Mouse (Mus musculus): ENCODE results near the gene Cnn1. TPM values are rescaled to one million over a fixed set of nuclear protein-coding genes. Genes with fewer than 3 reads are reported as not detected.
"Not testable (repeated sequence)": the region's sequence is repeated elsewhere in the genome, so short reads cannot be mapped to it uniquely, and the experiment has no call there.

The Cnn1 gene
- polyA plus RNA-seq, 1 experiment from 2014 or later = 6.7 TPM

GRCm38 (mm10) chr9:22135644-22136390, 36.8 kb downstream of the Cnn1 start, which contains the start of gene Acp5:
TSS of gene Acp5 (minus strand) at chr9:22135711.
- 0 out of 2 replicates have a peak within 1 kb of the TSS, but pooled peaks have one; percentile 39 for H3K27ac ChIP-seq (replicated peaks)
- no peak within 1 kb of the TSS for H3K4me3 ChIP-seq
- ATAC-seq (ENCODE audit: low FRiP score, low read depth) = no peak
- H3K9ac ChIP-seq (replicated peaks) = no peak within 1 kb of the TSS
- no peaks in the 10 kb centered on the region for H3K36me3 ChIP-seq
- H3K4me2 ChIP-seq (replicated peaks) = no peak within 1 kb of the TSS
- peaks cover 18% of the 10 kb centered on the region for H3K4me1 ChIP-seq
- H3K9me3 ChIP-seq = no peaks in the 10 kb centered on the region
- WGBS = 74% methylated on average over 7 of the region's 7 CpGs
- H3K27me3 ChIP-seq = peaks cover 48% of the 10 kb centered on the region

GRCm38 (mm10) chr9:22136765-22137547, 37.9 kb downstream of the Cnn1 start:
- Histone ChIP-seq H3K27me3 (peaks cover 37% of the 10 kb centered on the region), H3K36me3 (no peaks in the 10 kb centered on the region), H3K27ac (replicated peaks) (0 out of 2 replicates have a peak overlapping the region, but pooled peaks have one; percentile 39), H3K9me3 (no peaks in the 10 kb centered on the region), H3K9ac (replicated peaks) (no peak overlapping the region), H3K4me1 (peaks cover 12% of the 10 kb centered on the region), H3K4me2 (replicated peaks) (peak overlapping the region; percentile 3; the same call in 1 of the 2 replicates), H3K4me3 (no peak overlapping the region)
- no peak for ATAC-seq (ENCODE audit: low FRiP score, low read depth)
- 7% methylated on average over 23 of the region's 23 CpGs for WGBS

GRCm38 (mm10) chr9:22138480-22138879, 39.5 kb downstream of the Cnn1 start:
- no peak for ATAC-seq (ENCODE audit: low FRiP score, low read depth)
- 35% methylated on average over 2 of the region's 2 CpGs for WGBS

GRCm38 (mm10) chr9:22139746-22140145, 40.7 kb downstream of the Cnn1 start:
- WGBS = 92% methylated on average over 5 of the region's 5 CpGs

More at GRCm38 (mm10) chr9:22138480-22138879, 39.5 kb downstream of the Cnn1 start:
- Histone ChIP-seq H3K4me1 (peaks cover 11% of the 10 kb centered on the region), H3K27me3 (peaks cover 21% of the 10 kb centered on the region), H3K27ac (replicated peaks) (no peak overlapping the region), H3K4me2 (replicated peaks) (no peak overlapping the region), H3K9ac (replicated peaks) (no peak overlapping the region), H3K36me3 (no peaks in the 10 kb centered on the region), H3K4me3 (no peak overlapping the region), H3K9me3 (no peaks in the 10 kb centered on the region)

GRCm38 (mm10) chr9:22143108-22144037, 44.4 kb downstream of the Cnn1 start:
- H3K9me3 ChIP-seq = 0 out of 2 replicates have a peak, but pooled peaks cover 5% of the 10 kb centered on the region
- H3K4me2 ChIP-seq (replicated peaks) = no peak overlapping the region
- WGBS = 58% methylated on average over 17 of the region's 17 CpGs
- H3K4me3 ChIP-seq = no peak overlapping the region
- no peak overlapping the region for H3K27ac ChIP-seq (replicated peaks)
- H3K27me3 ChIP-seq = no peaks in the 10 kb centered on the region
- ATAC-seq (ENCODE audit: low FRiP score, low read depth) = peak; percentile 63; the same call in 1 of the 2 replicates
- H3K4me1 ChIP-seq = no peaks in the 10 kb centered on the region
- H3K36me3 ChIP-seq = no peaks in the 10 kb centered on the region
- no peak overlapping the region for H3K9ac ChIP-seq (replicated peaks)

More at GRCm38 (mm10) chr9:22139746-22140145, 40.7 kb downstream of the Cnn1 start:
- Histone ChIP-seq H3K27me3 (peaks cover 16% of the 10 kb centered on the region), H3K27ac (replicated peaks) (no peak overlapping the region), H3K36me3 (no peaks in the 10 kb centered on the region), H3K4me2 (replicated peaks) (no peak overlapping the region), H3K4me3 (no peak overlapping the region), H3K9ac (replicated peaks) (no peak overlapping the region), H3K9me3 (no peaks in the 10 kb centered on the region), H3K4me1 (peaks cover 11% of the 10 kb centered on the region)
- no peak for ATAC-seq (ENCODE audit: low FRiP score, low read depth)

- Histone ChIP-seq H3K36me3 (no peaks in the 10 kb centered on the region), H3K9me3 (0 out of 2 replicates have a peak, but pooled peaks cover 5% of the 10 kb centered on the region), H3K4me2 (replicated peaks) (no peak overlapping the region), H3K4me3 (no peak overlapping the region), H3K4me1 (no peaks in the 10 kb centered on the region), H3K9ac (replicated peaks) (no peak overlapping the region), H3K27ac (replicated peaks) (no peak overlapping the region), H3K27me3 (no peaks in the 10 kb centered on the region)
- ATAC-seq (ENCODE audit: low FRiP score, low read depth) = no peak
- 90% methylated on average over 8 of the region's 8 CpGs for WGBS
These were observed 45.4 kb downstream of the Cnn1 start for GRCm38 (mm10) chr9:22144304-22144965.

GRCm38 (mm10) chr9:22149426-22150248, 50.6 kb downstream of the Cnn1 start:
- Histone ChIP-seq H3K9me3 (0 out of 2 replicates have a peak, but pooled peaks cover 5% of the 10 kb centered on the region), H3K4me2 (replicated peaks) (no peak overlapping the region), H3K27ac (replicated peaks) (no peak overlapping the region), H3K27me3 (no peaks in the 10 kb centered on the region), H3K36me3 (no peaks in the 10 kb centered on the region), H3K4me1 (no peaks in the 10 kb centered on the region), H3K4me3 (no peak overlapping the region), H3K9ac (replicated peaks) (no peak overlapping the region)
- 83% methylated on average over 20 of the region's 20 CpGs for WGBS
- ATAC-seq (ENCODE audit: low FRiP score, low read depth) = no peak

- not testable (repeated sequence) for H3K4me2 ChIP-seq (replicated peaks); H3K36me3 ChIP-seq; H3K9ac ChIP-seq (replicated peaks); H3K27me3 ChIP-seq; H3K27ac ChIP-seq (replicated peaks); ATAC-seq (ENCODE audit: low FRiP score, low read depth); H3K4me1 ChIP-seq; H3K4me3 ChIP-seq; H3K9me3 ChIP-seq
- 85% methylated on average over 7 of the region's 7 CpGs for WGBS
These were observed 51.3 kb downstream of the Cnn1 start for GRCm38 (mm10) chr9:22150249-22150693.

GRCm38 (mm10) chr9:22150946-22151345, 51.9 kb downstream of the Cnn1 start:
- H3K4me1 ChIP-seq = 0 out of 2 replicates have a peak, but pooled peaks cover 3% of the 10 kb centered on the region
- H3K4me3 ChIP-seq = no peak overlapping the region
- 0 out of 2 replicates have a peak, but pooled peaks cover 5% of the 10 kb centered on the region for H3K9me3 ChIP-seq
- H3K36me3 ChIP-seq = no peaks in the 10 kb centered on the region
- H3K27ac ChIP-seq (replicated peaks) = no peak overlapping the region
- no peak overlapping the region for H3K4me2 ChIP-seq (replicated peaks)
- 89% methylated on average over 2 of the region's 2 CpGs for WGBS
- no peak overlapping the region for H3K9ac ChIP-seq (replicated peaks)
- no peaks in the 10 kb centered on the region for H3K27me3 ChIP-seq
- no peak for ATAC-seq (ENCODE audit: low FRiP score, low read depth)

- H3K27ac ChIP-seq (replicated peaks) = no peak overlapping the region
- peaks cover 16% of the 10 kb centered on the region for H3K4me1 ChIP-seq
- peaks cover 10% of the 10 kb centered on the region for H3K27me3 ChIP-seq
- ATAC-seq (ENCODE audit: low FRiP score, low read depth) = no peak
- no peak overlapping the region for H3K4me3 ChIP-seq
- H3K4me2 ChIP-seq (replicated peaks) = no peak overlapping the region
- no peaks in the 10 kb centered on the region for H3K9me3 ChIP-seq
- 87% methylated on average over 3 of the region's 3 CpGs for WGBS
- H3K36me3 ChIP-seq = 0 out of 2 replicates have a peak, but pooled peaks cover 4% of the 10 kb centered on the region
- no peak overlapping the region for H3K9ac ChIP-seq (replicated peaks)
These were observed 54.8 kb downstream of the Cnn1 start for GRCm38 (mm10) chr9:22153810-22154209.

Measured in midbrain, embryonic 12.5 days (tissue).